ENCODE assay signal across 15 mouse cellular contexts in the genomic region with DNA sequence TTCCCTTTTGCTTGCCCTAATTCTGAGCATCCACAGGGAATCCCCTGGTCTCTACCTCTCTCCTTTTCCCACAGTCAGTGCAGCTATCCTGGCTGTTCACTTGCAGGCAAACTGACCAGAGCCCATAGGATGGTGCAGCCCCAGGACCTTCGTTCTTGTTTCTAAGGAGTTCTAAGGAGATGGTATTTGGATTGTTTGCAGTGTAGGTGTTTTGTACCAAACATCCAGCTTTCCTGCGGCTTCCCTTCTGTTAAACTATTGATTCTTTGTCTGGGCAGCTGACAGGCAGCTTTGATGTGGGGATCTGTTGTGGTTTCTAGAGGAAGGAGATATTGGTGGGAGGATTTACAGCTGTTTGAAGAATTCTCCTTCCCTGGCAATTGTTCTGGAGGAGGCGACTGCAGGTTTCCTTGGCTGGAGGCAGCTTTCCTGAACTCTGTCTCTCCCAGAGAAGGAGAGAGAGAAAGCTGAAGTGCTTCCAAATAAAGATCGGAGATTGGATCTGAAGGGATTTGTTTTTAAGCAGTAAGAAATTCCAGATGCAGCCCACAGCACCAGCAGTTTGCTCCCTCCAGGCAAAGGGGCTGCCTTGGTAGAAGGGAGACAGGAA.
A peak's percentile ranks its signal among the peaks of the same experiment; 100 is the strongest.
DNase-seq lines count a peak whose midpoint lies in the region; ATAC-seq lines count a peak whose summit lies in the region.
"Had no signal": no experiment of that assay in that cellular context is flagged by ENCODE, and none has a peak within 500 bp of the region (broad histone marks: within the 10 kb centered on the region; RNA-seq: fewer than 3 reads in every experiment).

No protein-coding gene starts in this region.

- H3K4me2 ChIP-seq in hindbrain, embryonic 12.5 days (replicated peaks): no peak overlapping the region
- H3K4me2 ChIP-seq in hindbrain, embryonic 14.5 days (replicated peaks): no peak overlapping the region
- H3K4me2 ChIP-seq in embryonic facial prominence, embryonic 11.5 days (ENCODE audit: low read depth, low read length): no peak overlapping the region
- H3K4me2 ChIP-seq in midbrain, embryonic 14.5 days (ENCODE audit: low read length): no peak overlapping the region
- H3K4me2 ChIP-seq: hindbrain, embryonic 15.5 days; lung, embryonic 14.5 days had no signal

- H3K27me3 ChIP-seq in hindbrain, embryonic 12.5 days: no peaks in the 10 kb centered on the region
- no peaks in the 10 kb centered on the region for H3K27me3 ChIP-seq in hindbrain, embryonic 14.5 days (ENCODE audit: control insufficient read depth, insufficient read depth, low read length)
- H3K27me3 ChIP-seq in embryonic facial prominence, embryonic 11.5 days (ENCODE audit: control insufficient read depth, insufficient read depth, low read length): no peaks in the 10 kb centered on the region
- H3K27me3 ChIP-seq in midbrain, embryonic 14.5 days (ENCODE audit: control insufficient read depth, insufficient read depth, low read length): no peaks in the 10 kb centered on the region
- H3K27me3 ChIP-seq: hindbrain, embryonic 15.5 days; Patski had no signal

- H3K36me3 ChIP-seq in hindbrain, embryonic 12.5 days: no peaks in the 10 kb centered on the region
- no peaks in the 10 kb centered on the region for H3K36me3 ChIP-seq in hindbrain, embryonic 14.5 days (replicated peaks; ENCODE audit: control insufficient read depth, insufficient read depth)
- H3K36me3 ChIP-seq in embryonic facial prominence, embryonic 11.5 days (replicated peaks; ENCODE audit: control insufficient read depth, insufficient read depth, low read depth, low read length): no peaks in the 10 kb centered on the region
- H3K36me3 ChIP-seq in midbrain, embryonic 14.5 days (ENCODE audit: control insufficient read depth, insufficient read depth, low read length): no peaks in the 10 kb centered on the region
- H3K36me3 ChIP-seq: hindbrain, embryonic 15.5 days had no signal

- ATAC-seq in hindbrain, embryonic 12.5 days (ENCODE audit: low FRiP score): no peak
- no peak for ATAC-seq in hindbrain, embryonic 14.5 days (ENCODE audit: low FRiP score)
- ATAC-seq in embryonic facial prominence, embryonic 11.5 days (replicated peaks; ENCODE audit: insufficient number of reproducible peaks, low FRiP score, low TSS enrichment, low read depth): no peak
- no peak for ATAC-seq in midbrain, embryonic 14.5 days (ENCODE audit: low FRiP score, low TSS enrichment)
- ATAC-seq: Patski had no signal

- H3K9me3 ChIP-seq in hindbrain, embryonic 12.5 days (replicated peaks): no peaks in the 10 kb centered on the region
- no peaks in the 10 kb centered on the region for H3K9me3 ChIP-seq in hindbrain, embryonic 14.5 days (ENCODE audit: control insufficient read depth, low read length)
- H3K9me3 ChIP-seq in embryonic facial prominence, embryonic 11.5 days (replicated peaks; ENCODE audit: control insufficient read depth, low read length): no peaks in the 10 kb centered on the region
- H3K9me3 ChIP-seq in midbrain, embryonic 14.5 days (ENCODE audit: control insufficient read depth, low read length): no peaks in the 10 kb centered on the region
- H3K9me3 ChIP-seq: hindbrain, embryonic 15.5 days had no signal

- WGBS in hindbrain, embryonic 12.5 days: 15% methylated on average over 4 of the region's 4 CpGs
- 19% methylated on average over 4 of the region's 4 CpGs for WGBS in hindbrain, embryonic 14.5 days
- 24% methylated on average over 4 of the region's 4 CpGs for WGBS in embryonic facial prominence, embryonic 11.5 days
- 7% methylated on average over 4 of the region's 4 CpGs for WGBS in midbrain, embryonic 14.5 days

- H3K4me1 ChIP-seq in hindbrain, embryonic 12.5 days: 0 out of 2 replicates have a peak, but pooled peaks cover 7% of the 10 kb centered on the region
- no peaks in the 10 kb centered on the region; the same call in 1 of the 2 replicates for H3K4me1 ChIP-seq in hindbrain, embryonic 14.5 days (replicated peaks; ENCODE audit: control insufficient read depth, insufficient read depth, low read length)
- no peaks in the 10 kb centered on the region for H3K4me1 ChIP-seq in embryonic facial prominence, embryonic 11.5 days (ENCODE audit: control insufficient read depth, insufficient read depth, low read length)
- H3K4me1 ChIP-seq in midbrain, embryonic 14.5 days (ENCODE audit: control insufficient read depth, insufficient read depth, low read length): peaks cover 6% of the 10 kb centered on the region; the same call in 1 of the 2 replicates

- H3K4me3 ChIP-seq in hindbrain, embryonic 12.5 days: no peak overlapping the region
- no peak overlapping the region for H3K4me3 ChIP-seq in hindbrain, embryonic 14.5 days (replicated peaks; ENCODE audit: low read length)
- no peak overlapping the region for H3K4me3 ChIP-seq in embryonic facial prominence, embryonic 11.5 days (ENCODE audit: low read depth, low read length)
- no peak overlapping the region for H3K4me3 ChIP-seq in midbrain, embryonic 14.5 days (replicated peaks; ENCODE audit: low read depth, low read length)
- H3K4me3 ChIP-seq: erythroblast, embryonic 14.5 days; hindbrain, embryonic 15.5 days had no signal

- no peak overlapping the region; the same call in 1 of the 2 replicates for H3K27ac ChIP-seq in hindbrain, embryonic 12.5 days
- H3K27ac ChIP-seq in hindbrain, embryonic 14.5 days: no peak overlapping the region
- H3K27ac ChIP-seq in embryonic facial prominence, embryonic 11.5 days (replicated peaks; ENCODE audit: low read depth, low read length): no peak overlapping the region
- peak overlapping the region; percentile 52; the same call in 1 of the 2 replicates for H3K27ac ChIP-seq in midbrain, embryonic 14.5 days (replicated peaks; ENCODE audit: low read depth, low read length)
- H3K27ac ChIP-seq: hindbrain, embryonic 15.5 days had no signal

- DNase-seq in hindbrain, embryonic 14.5 days (ENCODE audit: low spot score): no peak
- DNase-seq in brain, adult 2 months (ENCODE audit: low read depth, low spot score): peak; percentile 60
- peak; percentile 42 for DNase-seq in embryonic facial prominence, embryonic 11.5 days (ENCODE audit: low spot score)
- peak; percentile 31 for DNase-seq in midbrain, embryonic 14.5 days
- no peak for DNase-seq in thymus, postnatal 4 days
- no peak for DNase-seq in thymus, postnatal 14 days
- no peak for DNase-seq in adrenal gland, postnatal 4 days (ENCODE audit: low spot score in 2 of 2)
- DNase-seq: cerebellum, postnatal 14 days; layer of hippocampus, adult 9-11 months; lung, embryonic 14.5 days; right cerebral cortex, postnatal 25 days had no signal

- H3K9ac ChIP-seq in hindbrain, embryonic 12.5 days: 0 out of 2 replicates have a peak overlapping the region, but pooled peaks have one; percentile 6
- H3K9ac ChIP-seq in hindbrain, embryonic 14.5 days: no peak overlapping the region
- no peak overlapping the region for H3K9ac ChIP-seq in embryonic facial prominence, embryonic 11.5 days (replicated peaks; ENCODE audit: low read length)
- no peak overlapping the region for H3K9ac ChIP-seq in midbrain, embryonic 14.5 days (replicated peaks; ENCODE audit: low read length)
- H3K9ac ChIP-seq: hindbrain, embryonic 15.5 days; lung, embryonic 14.5 days had no signal

Comparison
In these comparisons a context has a peak if more than half of its experiments do, and no peak if none do; other contexts are left out.
1. DNase-seq: peak in brain, adult 2 months (single experiment), embryonic facial prominence, embryonic 11.5 days (single experiment) and midbrain, embryonic 14.5 days (single experiment); none in hindbrain, embryonic 14.5 days (single experiment), thymus, postnatal 4 days (single experiment), thymus, postnatal 14 days (single experiment) and adrenal gland, postnatal 4 days (0 of 2).